Mouse (Mus musculus): ENCODE measurements around the gene Fmn2.

Gene Fmn2

DNA sequence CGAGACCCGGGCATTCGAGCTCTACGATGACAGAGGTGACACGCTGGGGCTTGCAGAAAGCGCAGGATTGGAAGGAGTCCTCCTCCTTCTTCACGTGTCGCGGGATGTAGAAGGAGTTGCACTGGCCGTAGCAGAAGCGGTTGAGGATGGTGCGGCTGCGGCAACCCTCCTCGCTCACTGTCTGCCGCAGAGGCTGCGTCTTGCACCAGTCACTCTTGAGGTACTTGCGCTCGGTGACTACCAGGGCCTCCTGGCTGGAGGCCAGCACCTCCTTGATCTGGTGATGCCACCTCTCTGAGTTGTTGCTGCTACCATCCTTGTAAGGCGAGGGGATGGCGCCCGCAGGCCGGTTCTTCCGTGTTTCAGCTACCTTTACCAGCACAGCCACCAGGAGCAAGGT lies 335.2 kb downstream of the Fmn2 start:
- DNase-seq = no peak

DNA sequence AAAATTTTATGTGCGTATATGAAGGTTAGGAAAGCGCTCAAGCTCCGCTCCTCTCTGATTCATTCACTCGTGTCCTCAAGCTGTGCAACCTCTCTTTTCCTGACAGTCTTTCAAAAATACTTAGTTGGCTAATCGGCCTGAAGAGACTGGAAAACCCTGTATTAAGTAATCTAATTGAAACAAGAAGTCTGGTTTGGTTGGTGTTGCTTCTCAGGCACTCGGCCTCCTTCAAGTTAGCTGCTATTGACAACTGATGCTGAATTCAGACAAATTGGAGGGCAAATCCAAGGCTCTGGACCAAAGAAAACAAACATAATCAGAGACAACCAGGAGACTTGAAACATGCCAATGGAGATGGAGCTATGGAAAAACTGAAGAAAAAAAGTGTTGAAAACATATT lies 343.2 kb downstream of the Fmn2 start:
- DNase-seq = no peak

DNA sequence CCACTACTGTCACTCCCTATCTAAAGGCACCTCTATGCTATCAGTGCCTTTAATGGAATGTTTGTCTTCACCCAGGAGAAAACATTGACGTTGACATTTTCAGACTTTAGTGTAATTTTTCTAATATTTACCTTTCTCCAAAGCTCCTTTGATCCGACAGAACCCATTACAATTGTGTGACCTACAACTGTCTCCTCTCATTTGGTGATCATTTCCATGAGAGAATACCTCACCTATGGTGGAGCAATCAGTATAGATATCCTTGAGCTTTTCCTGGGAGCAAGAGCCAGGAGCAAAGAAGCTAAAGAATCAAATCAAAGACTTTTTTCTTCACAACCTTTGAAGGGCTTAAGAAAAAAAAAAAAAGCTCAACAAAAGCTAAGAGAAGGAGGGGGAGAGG lies 354.6 kb downstream of the Fmn2 start:
- DNase-seq = no peak

DNA sequence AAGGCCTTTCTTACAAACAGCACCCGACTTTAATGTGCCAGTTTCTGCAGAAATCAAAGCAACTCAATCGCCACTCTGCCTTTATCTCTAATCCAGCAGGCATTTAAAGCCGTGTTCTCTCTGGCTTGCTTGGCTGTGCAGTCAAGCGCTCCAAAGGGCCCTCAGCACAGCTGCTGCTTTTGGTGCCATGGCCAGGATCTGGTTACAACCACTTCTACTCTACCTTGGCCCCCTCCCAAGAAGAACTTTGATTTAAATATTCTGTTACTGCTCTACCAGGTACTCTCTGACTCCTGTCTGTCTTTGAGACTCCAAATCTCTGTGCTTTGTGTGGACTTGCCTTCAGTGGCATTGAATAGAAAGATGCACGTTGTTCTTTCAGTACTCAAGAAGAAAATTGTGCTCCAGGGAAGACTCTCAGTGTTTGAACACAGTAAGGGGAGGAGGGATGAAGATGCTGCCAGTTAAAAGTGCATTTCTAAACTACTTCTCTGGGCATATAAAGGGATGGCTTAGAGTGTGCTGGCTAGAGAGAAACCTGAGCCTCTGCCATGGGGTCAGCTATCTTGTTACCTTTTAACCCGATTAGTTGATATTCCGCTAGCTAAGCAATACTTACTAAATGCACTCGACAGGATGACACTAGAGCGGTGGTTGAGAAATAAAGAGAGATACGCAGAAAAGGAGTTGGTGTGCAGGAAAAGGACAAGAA lies 358.9 kb downstream of the Fmn2 start:
- peak in 1 of 2 experiments; percentile 11 for DNase-seq
